Mouse (Mus musculus) neural tube, embryonic 13.5 days (tissue): ENCODE results near the gene Knl1. TPM values are rescaled to one million over a fixed set of nuclear protein-coding genes. Genes with fewer than 3 reads are reported as not detected.
A peak's percentile ranks its signal among the peaks of the same experiment; 100 is the strongest.
"Not testable (repeated sequence)": the region's sequence is repeated elsewhere in the genome, so short reads cannot be mapped to it uniquely, and the experiment has no call there.

Source experiments
- ATAC-seq: fragments of 200-750 bp; cut with Nextera tagmentation; 2 replicates; pipeline ENCODE4 v1.8.0; 2017; ENCODE audit warnings: low read depth, mild to moderate bottlenecking, moderate TSS enrichment, moderate library complexity
- H3K27ac ChIP-seq: fragments of 300-500 bp; sonication (generic); replicated peaks from 2 replicates; pipeline ENCODE4 v1.5.1; 2015; ENCODE audit warnings: moderate library complexity, mild to moderate bottlenecking, inconsistent platforms
- H3K27me3 ChIP-seq: fragments of 300-500 bp; sonication (generic); 2 replicates; pipeline ENCODE4 v1.6.1; 2015; ENCODE audit warnings: mild to moderate bottlenecking, inconsistent platforms
- H3K36me3 ChIP-seq: fragments of 300-500 bp; sonication (generic); 2 replicates; pipeline ENCODE4 v1.6.1; 2015; ENCODE audit warnings: mild to moderate bottlenecking, inconsistent platforms
- H3K4me1 ChIP-seq: fragments of 300-500 bp; sonication (generic); replicated peaks from 2 replicates; pipeline ENCODE4 v1.6.1; 2015; ENCODE audit warnings: inconsistent platforms
- H3K4me2 ChIP-seq: fragments of 300-500 bp; sonication (generic); 2 replicates; pipeline ENCODE4 v1.6.1; 2015; ENCODE audit warnings: inconsistent platforms, mild to moderate bottlenecking, moderate library complexity
- H3K4me3 ChIP-seq: fragments of 300-500 bp; sonication (generic); 2 replicates; pipeline ENCODE4 v1.5.1; 2015; ENCODE audit warnings: mild to moderate bottlenecking, inconsistent platforms
- H3K9ac ChIP-seq: fragments of 300-500 bp; sonication (generic); 2 replicates; pipeline ENCODE4 v1.6.1; 2015; ENCODE audit warnings: moderate library complexity, mild to moderate bottlenecking, inconsistent platforms
- H3K9me3 ChIP-seq: fragments of 300-500 bp; sonication (generic); 2 replicates; pipeline ENCODE4 v1.6.1; 2016; ENCODE audit warnings: inconsistent platforms
- WGBS: fragments of 180-500 bp; shearing (Covaris S2); methylation state at CpG from one replicate; pipeline ENCODE4 v1.1.7; 2015; 5-methylcytosine and 5-hydroxymethylcytosine counted together
- polyA plus RNA-seq: library from polyadenylated mRNA; unstranded; fragments of >200 nt; fragmentation: Nextera tagmentation; extraction: Ambion mirVana; gene quantifications from 2 replicates; pipeline ENCODE4 v1.2.1, GENCODE M21; 2015

Gene Knl1
- 7.6 and 9.9 TPM in 2 replicates for polyA plus RNA-seq

DNA sequence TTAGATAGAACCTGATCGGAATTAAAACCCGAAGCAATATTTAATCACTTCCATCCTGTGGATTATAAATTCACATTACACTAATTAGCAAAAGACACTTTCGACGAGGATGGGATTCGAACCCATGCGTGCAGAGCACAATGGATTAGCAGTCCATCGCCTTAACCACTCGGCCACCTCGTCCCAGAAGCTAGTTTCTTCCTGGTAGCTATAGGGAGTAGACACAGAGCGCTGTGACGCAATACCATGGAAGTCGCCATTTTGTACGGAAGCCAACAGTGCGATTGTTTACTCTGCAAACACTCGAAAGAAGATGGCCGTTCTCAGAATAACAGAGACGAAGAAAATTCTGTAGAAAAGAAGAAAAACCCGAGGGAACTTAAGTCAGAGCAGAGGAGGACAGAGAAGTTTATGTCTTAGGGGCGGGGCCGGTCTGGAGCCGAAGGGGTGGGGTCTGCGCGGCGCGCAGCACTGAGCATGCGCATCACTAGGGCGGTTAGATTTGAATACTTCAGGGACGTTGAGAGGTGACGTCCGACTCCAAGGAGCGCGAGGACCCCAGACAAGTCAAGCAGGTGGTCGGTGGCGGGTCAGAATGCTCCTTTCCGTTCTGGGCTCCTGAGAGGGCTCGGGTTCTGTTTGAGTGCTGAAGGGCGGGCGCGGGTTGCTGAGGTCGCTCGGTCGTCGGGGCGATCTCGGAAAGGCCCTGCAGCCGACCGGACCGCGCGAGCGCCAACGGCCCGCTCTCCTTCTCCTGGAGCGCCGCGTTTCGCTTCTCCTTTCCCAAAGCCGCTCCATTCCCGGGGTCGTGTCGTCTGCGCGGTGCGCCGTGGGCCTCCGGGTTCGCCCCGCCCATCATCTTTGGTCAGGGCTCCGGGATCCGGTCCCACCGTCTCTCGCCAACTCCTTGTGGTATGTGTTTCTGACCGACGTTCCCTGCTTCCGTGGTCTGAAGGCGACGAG, at the start of gene Knl1:
Gene Knl1 (plus strand): TSS at position 471 of the 963 bp plus-strand sequence.
- H3K4me3 ChIP-seq = peak within 1 kb of the TSS; percentile 80
- no peaks in the 10 kb centered on the region for H3K9me3 ChIP-seq
- ATAC-seq = peak; percentile 98
- peak within 1 kb of the TSS; percentile 77 for H3K4me2 ChIP-seq
- no peaks in the 10 kb centered on the region for H3K36me3 ChIP-seq
- peaks cover 14% of the 10 kb centered on the region for H3K4me1 ChIP-seq
- no peaks in the 10 kb centered on the region for H3K27me3 ChIP-seq
- peak within 1 kb of the TSS; percentile 65 for H3K9ac ChIP-seq
- H3K27ac ChIP-seq = peak within 1 kb of the TSS; percentile 79
- WGBS = under 1% methylated on average over 74 of the region's 77 CpGs

DNA sequence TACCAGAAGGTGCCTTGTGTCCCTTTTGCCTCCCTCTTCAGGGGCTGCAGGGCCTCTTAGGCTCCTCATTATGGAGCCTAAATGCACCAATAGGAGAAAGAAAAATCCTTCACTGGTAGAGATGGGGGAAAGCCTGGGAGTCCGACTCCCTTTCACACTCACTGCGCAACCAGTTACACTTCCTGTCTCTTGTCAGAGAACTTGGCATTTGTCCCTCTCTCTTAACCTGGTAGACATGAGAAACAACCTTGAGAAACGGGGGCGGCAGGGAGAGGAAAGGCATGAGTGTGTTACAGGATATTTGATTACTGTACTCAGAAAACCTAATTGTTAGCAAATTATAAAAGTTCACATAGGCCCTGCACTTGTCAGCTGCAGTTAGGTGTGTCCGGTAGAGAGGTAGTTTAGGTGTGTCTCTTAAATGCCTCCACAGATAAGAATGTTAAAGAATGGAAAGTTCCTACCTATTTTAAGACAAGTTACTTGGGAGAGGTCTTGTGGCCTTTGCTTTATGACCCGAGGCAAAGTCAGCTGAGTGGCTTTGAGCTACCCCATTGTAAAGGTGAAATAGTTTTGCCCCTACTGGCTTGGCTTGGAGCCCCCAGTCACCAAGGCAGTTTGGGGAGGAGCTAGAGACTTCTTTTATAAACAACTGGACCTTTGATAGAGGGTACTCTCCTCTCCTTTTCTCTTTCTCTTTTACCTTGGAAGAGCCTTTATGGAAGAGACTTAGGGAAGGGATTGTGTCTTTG, 48.6 kb upstream of the Knl1 start:
- Histone ChIP-seq H3K27ac (no peak overlapping the region), H3K9me3 (no peaks in the 10 kb centered on the region), H3K36me3 (no peaks in the 10 kb centered on the region), H3K4me1 (peaks cover 37% of the 10 kb centered on the region), H3K27me3 (peaks cover 9% of the 10 kb centered on the region; the same call in 1 of the 2 replicates), H3K9ac (no peak overlapping the region), H3K4me3 (no peak overlapping the region), H3K4me2 (no peak overlapping the region)
- no peak for ATAC-seq
- WGBS = 77% methylated on average over 6 of the region's 6 CpGs

DNA sequence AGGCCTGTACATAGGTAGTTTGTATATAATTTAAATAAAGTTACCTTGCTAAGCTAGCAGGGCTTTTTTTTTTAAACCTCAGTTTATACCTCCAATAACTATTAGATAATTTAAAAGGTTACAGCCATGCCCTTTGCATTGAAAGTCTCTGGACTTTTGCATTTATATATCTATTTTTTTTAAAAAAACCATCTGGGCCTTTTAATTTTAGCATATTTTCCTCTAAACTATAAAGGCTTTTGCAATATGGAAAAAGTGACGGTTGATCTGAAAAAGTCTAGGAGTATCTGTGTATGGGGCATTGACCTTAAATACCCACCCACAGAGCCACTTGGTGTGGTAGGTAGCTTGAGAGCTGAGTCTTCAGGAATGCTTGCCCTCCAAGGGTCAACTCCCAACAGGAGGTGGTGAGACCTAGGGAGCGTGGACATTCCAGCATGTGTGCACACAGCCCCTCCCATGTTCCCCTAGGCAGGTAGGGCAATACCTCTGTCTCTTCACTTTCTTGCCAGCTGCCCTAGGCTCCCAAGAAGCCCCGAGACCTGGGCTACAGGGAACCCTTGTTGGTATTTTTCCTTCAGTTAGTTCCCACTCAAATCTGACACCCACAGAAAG, 47.8 kb upstream of the Knl1 start:
- H3K27me3 ChIP-seq = peaks cover 9% of the 10 kb centered on the region; the same call in 1 of the 2 replicates
- H3K27ac ChIP-seq = no peak overlapping the region
- no peak overlapping the region for H3K4me2 ChIP-seq
- H3K9me3 ChIP-seq = no peaks in the 10 kb centered on the region
- H3K9ac ChIP-seq = no peak overlapping the region
- peaks cover 33% of the 10 kb centered on the region for H3K4me1 ChIP-seq
- H3K36me3 ChIP-seq = no peaks in the 10 kb centered on the region
- WGBS = 54% methylated on average over 3 of the region's 3 CpGs
- no peak for ATAC-seq
- no peak overlapping the region for H3K4me3 ChIP-seq

DNA sequence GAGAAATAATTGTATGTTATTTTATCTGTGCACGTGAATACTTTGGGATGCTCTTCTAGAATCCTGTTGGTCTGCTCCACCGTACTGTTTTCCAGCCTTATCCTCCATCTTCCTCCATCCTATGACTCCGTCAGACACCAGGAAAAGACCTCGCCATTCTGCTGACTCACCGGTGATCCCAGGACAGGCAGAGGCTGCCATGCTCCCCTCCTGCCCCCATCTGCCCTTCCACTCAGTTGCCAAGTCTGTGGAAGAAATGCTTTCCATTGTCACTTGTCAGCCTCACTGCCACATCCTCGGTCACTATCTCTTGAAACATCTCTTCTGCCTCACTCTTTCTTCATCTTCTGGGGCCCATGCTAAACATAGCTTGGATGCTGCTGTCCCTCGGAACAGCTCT, 40.0 kb upstream of the Knl1 start:
- no peaks in the 10 kb centered on the region for H3K9me3 ChIP-seq
- no peak overlapping the region for H3K9ac ChIP-seq
- H3K27ac ChIP-seq = no peak overlapping the region
- WGBS = 86% methylated on average over 7 of the region's 7 CpGs
- no peaks in the 10 kb centered on the region for H3K27me3 ChIP-seq
- no peak overlapping the region for H3K4me3 ChIP-seq
- H3K36me3 ChIP-seq = no peaks in the 10 kb centered on the region
- ATAC-seq = no peak
- H3K4me2 ChIP-seq = no peak overlapping the region
- no peaks in the 10 kb centered on the region for H3K4me1 ChIP-seq

- Histone ChIP-seq H3K9ac (no peak overlapping the region), H3K4me3 (no peak overlapping the region), H3K9me3 (no peaks in the 10 kb centered on the region), H3K4me2 (no peak overlapping the region), H3K27ac (no peak overlapping the region), H3K36me3 (no peaks in the 10 kb centered on the region), H3K27me3 (no peaks in the 10 kb centered on the region), H3K4me1 (no peaks in the 10 kb centered on the region)
- no peak for ATAC-seq
- WGBS = 95% methylated on average over 2 of the region's 2 CpGs
Observed at GRCm38 (mm10) chr2:119009376-119009775, 37.5 kb upstream of the Knl1 start.

DNA sequence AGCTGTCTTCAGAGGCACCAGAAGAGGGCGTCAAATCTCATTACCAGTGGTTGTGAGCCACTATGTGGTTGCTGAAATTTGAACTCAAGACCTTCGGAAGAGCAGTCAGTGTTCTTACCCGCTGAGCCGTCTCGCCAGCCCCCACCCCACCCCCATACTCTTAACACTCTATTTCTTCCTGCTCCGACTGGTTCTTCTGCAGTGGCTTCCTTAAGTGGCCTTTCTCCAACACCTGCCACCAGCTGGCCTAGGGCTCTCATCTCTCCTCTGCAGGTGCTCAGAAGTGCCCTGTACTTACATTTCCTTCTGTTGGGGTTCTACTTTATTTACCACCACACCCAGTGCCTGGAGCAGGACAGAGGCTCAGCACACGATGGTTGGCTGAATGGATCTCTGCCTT, 31.9 kb upstream of the Knl1 start:
- Histone ChIP-seq H3K9me3 (no peaks in the 10 kb centered on the region), H3K27ac (no peak overlapping the region), H3K4me3 (no peak overlapping the region), H3K4me1 (peaks cover 24% of the 10 kb centered on the region), H3K36me3 (peaks cover 16% of the 10 kb centered on the region), H3K27me3 (no peaks in the 10 kb centered on the region), H3K4me2 (no peak overlapping the region), H3K9ac (no peak overlapping the region)
- ATAC-seq = no peak
- 77% methylated on average over 7 of the region's 7 CpGs for WGBS

DNA sequence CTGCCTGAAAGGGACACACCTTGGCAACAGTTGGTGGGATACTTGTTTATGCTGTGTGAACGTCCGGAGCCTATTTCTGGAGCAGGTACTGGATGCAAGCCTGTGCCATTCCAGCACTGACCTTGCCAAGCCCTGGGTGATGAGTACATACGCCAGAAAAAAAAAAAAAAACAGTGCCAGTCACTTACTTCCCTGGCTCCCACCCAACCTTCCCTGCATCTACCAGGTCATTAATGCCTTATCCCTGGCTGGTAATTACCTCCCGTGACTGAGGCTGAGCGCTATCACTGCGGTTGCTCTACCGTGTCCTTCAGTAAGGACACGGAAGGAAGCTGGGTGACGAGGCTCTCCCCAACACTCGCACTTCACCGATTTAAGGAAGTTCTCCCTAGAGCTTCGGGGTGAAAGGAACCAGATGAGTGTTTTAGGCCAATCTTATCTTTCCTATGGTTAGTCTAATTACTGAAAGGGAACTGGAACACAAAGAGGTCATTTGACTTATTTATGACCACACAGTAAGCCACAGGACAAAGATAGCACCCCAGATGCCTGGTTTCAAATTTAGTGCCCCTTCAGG, 31.2 kb upstream of the Knl1 start:
- ATAC-seq = no peak
- Histone ChIP-seq H3K4me1 (peaks cover 26% of the 10 kb centered on the region), H3K27ac (no peak overlapping the region), H3K9ac (no peak overlapping the region), H3K4me2 (no peak overlapping the region), H3K4me3 (no peak overlapping the region), H3K27me3 (no peaks in the 10 kb centered on the region), H3K9me3 (no peaks in the 10 kb centered on the region), H3K36me3 (peaks cover 20% of the 10 kb centered on the region)
- 46% methylated on average over 12 of the region's 12 CpGs for WGBS

DNA sequence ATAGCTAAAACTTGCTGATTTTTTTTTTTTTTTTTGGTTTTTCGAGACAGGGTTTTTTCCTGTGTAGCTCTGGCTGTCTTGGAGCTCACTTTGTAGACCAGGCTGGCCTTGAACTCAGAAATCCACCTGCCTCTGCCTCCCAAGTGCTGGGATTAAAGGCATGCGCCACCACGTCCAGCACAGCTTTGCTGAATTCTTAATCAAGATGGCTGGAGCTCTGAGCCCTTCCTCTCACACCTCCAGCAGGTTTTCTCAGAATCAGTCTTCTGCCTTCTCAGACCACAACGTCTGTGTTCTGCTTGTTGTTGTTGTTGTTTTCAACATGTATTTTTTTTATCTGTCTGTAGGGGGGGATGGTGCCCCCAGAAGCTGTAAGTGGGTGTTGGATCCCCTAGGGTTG, 30.6 kb upstream of the Knl1 start:
- 85% methylated on average over 4 of the region's 4 CpGs for WGBS
- H3K4me3 ChIP-seq, ATAC-seq, H3K4me2 ChIP-seq, H3K9ac ChIP-seq, H3K27me3 ChIP-seq, H3K9me3 ChIP-seq, H3K27ac ChIP-seq: not testable (repeated sequence)
- Histone ChIP-seq H3K4me1 (peaks cover 26% of the 10 kb centered on the region), H3K36me3 (peaks cover 26% of the 10 kb centered on the region)

- 96% methylated on average over 3 of the region's 3 CpGs for WGBS
- no peak overlapping the region for H3K4me3 ChIP-seq
- peaks cover 26% of the 10 kb centered on the region for H3K4me1 ChIP-seq
- no peak overlapping the region for H3K9ac ChIP-seq
- no peak for ATAC-seq
- peaks cover 39% of the 10 kb centered on the region for H3K36me3 ChIP-seq
- no peak overlapping the region for H3K4me2 ChIP-seq
- no peaks in the 10 kb centered on the region for H3K27me3 ChIP-seq
- no peaks in the 10 kb centered on the region for H3K9me3 ChIP-seq
- no peak overlapping the region for H3K27ac ChIP-seq
Observed at GRCm38 (mm10) chr2:119017647-119018046, 29.3 kb upstream of the Knl1 start.

GRCm38 (mm10) chr2:119018391-119019122, 28.4 kb upstream of the Knl1 start:
- H3K4me1 ChIP-seq = peaks cover 26% of the 10 kb centered on the region
- peak overlapping the region; percentile 18 for H3K4me3 ChIP-seq
- ATAC-seq = peak; percentile 79
- H3K9me3 ChIP-seq = no peaks in the 10 kb centered on the region
- WGBS = 38% methylated on average over 22 of the region's 22 CpGs
- peak overlapping the region; percentile 47 for H3K4me2 ChIP-seq
- no peaks in the 10 kb centered on the region for H3K27me3 ChIP-seq
- H3K9ac ChIP-seq = peak overlapping the region; percentile 54
- H3K27ac ChIP-seq = peak overlapping the region; percentile 86
- H3K36me3 ChIP-seq = peaks cover 47% of the 10 kb centered on the region

- Histone ChIP-seq H3K4me3 (peak overlapping the region; percentile 18), H3K4me2 (peak overlapping the region; percentile 47), H3K36me3 (peaks cover 47% of the 10 kb centered on the region), H3K27ac (peak overlapping the region; percentile 86), H3K9ac (peak overlapping the region; percentile 54), H3K9me3 (no peaks in the 10 kb centered on the region), H3K4me1 (peaks cover 26% of the 10 kb centered on the region), H3K27me3 (no peaks in the 10 kb centered on the region)
- peak; percentile 87 for ATAC-seq
- 7% methylated on average over 5 of the region's 5 CpGs for WGBS
Observed at GRCm38 (mm10) chr2:119019131-119019530, 27.8 kb upstream of the Knl1 start.
